Mouse (Mus musculus): Measurements from ENCODE around the gene Gm7137. TPM values are rescaled to one million over a fixed set of nuclear protein-coding genes. Genes with fewer than 3 reads are reported as not detected.
A peak's percentile ranks its signal among the peaks of the same experiment; 100 is the strongest.
"Not testable (repeated sequence)": the region's sequence is repeated elsewhere in the genome, so short reads cannot be mapped to it uniquely, and the experiment has no call there.

The Gm7137 gene
- polyA plus RNA-seq (2016; fragmentation: Nextera tagmentation; extraction: Ambion mirVana): not detected in 2 replicates

DNA sequence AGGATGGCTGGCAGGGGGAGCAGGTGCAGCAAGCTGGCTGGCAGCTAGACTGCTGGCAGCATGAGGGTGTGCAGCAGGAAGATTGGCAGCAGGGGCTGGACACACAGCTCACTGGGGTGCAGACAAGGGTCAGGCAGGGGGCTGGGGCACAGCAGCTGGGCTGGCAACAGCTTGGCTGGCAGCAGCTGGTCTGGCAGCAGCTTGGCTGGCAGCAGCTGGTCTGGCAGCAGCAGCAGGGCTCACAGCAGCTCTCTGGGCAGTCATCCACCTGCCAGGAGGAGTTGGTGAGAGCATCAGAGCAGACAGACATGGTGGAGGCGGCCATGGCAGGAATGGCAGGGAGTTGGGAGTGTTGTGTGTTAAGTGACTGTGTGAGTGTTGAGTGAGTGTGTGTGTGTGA is at the start of gene Gm7137:
Gm7137 (minus strand) TSS at position 325 of the 400 bp plus-strand sequence.
- not testable (repeated sequence) for H3K4me3 ChIP-seq; H3K36me3 ChIP-seq (replicated peaks); H3K27me3 ChIP-seq (ENCODE audit: poor library complexity, severe bottlenecking); DNase-seq (ENCODE audit: extremely low spot score, low spot score); H3K9me3 ChIP-seq; H3K4me1 ChIP-seq; H3K27ac ChIP-seq
- 71% methylated on average over 1 of the region's 1 CpGs for WGBS

DNA sequence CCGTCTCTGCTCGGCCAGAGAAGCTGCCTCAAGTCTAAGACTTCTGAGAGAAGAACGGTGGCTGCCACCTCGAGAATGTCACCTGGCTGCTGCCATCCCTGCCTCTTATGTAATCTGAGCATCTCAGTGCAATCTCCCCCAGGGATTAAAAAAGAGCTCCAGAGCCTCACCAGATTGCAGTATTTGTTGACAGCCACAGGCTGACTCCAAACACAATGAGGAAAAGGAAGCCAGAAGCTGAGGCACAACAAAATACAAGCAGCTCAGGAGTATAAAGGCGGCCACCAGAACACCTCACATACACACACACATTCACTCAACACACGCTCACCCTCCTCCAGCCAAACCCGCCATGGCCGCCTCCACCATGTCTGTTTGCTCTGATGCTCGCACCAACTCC is 47.6 kb upstream of the Gm7137 start, which contains the start of gene Krtap10-10:
Krtap10-10 (plus strand) TSS at position 301 of the 400 bp plus-strand sequence.
- Histone ChIP-seq H3K4me1 (no peaks in the 10 kb centered on the region), H3K36me3 (replicated peaks) (no peaks in the 10 kb centered on the region), H3K4me3 (no peak within 1 kb of the TSS), H3K9me3 (no peaks in the 10 kb centered on the region), H3K27me3 (ENCODE audit: poor library complexity, severe bottlenecking) (no peaks in the 10 kb centered on the region), H3K27ac (no peak within 1 kb of the TSS)
- WGBS: 72% methylated on average over 9 of the region's 9 CpGs
- no peak for DNase-seq (ENCODE audit: extremely low spot score, low spot score)

DNA sequence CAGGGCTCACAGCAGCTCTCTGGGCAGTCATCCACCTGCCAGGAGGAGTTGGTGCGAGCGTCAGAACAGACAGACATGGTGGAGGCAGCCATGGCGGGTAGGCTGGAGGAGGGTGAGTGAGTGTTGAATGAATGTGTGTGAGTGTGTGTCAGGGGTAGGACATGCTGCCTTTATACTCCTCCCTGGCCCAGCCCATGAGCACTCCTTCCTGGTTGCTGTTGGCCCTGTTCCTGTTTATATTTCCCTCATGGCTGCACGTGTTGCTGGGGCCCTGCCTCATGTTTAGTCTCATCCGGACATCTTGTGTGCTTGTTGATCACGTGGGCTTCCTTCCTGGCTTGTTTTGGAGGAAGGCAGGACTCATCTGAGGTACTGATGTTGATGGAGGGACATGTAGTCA is 39.0 kb upstream of the Gm7137 start, which contains the start of gene Krtap10-4:
Krtap10-4 (minus strand) TSS at position 145 of the 400 bp plus-strand sequence.
- H3K4me1 ChIP-seq: no peaks in the 10 kb centered on the region
- no peak within 1 kb of the TSS for H3K27ac ChIP-seq
- WGBS: 76% methylated on average over 6 of the region's 6 CpGs
- H3K36me3 ChIP-seq (replicated peaks): no peaks in the 10 kb centered on the region
- H3K9me3 ChIP-seq: peaks cover 8% of the 10 kb centered on the region; the same call in 1 of the 2 replicates
- DNase-seq (ENCODE audit: extremely low spot score, low spot score): no peak
- no peaks in the 10 kb centered on the region for H3K27me3 ChIP-seq (ENCODE audit: poor library complexity, severe bottlenecking)
- H3K4me3 ChIP-seq: no peak within 1 kb of the TSS

- Histone ChIP-seq H3K4me3 (no peak overlapping the region), H3K36me3 (replicated peaks) (no peaks in the 10 kb centered on the region), H3K9me3 (peaks cover 8% of the 10 kb centered on the region; the same call in 1 of the 2 replicates), H3K4me1 (peaks cover 11% of the 10 kb centered on the region), H3K27ac (0 out of 2 replicates have a peak overlapping the region, but pooled peaks have one; percentile 25), H3K27me3 (ENCODE audit: poor library complexity, severe bottlenecking) (no peaks in the 10 kb centered on the region)
- no peak for DNase-seq (ENCODE audit: extremely low spot score, low spot score)
- 23% methylated on average over 4 of the region's 4 CpGs for WGBS
Measured at GRCm38 (mm10) chr10:77819203-77819602, 31.2 kb upstream of the Gm7137 start.

- H3K36me3 ChIP-seq (replicated peaks): no peaks in the 10 kb centered on the region
- peak overlapping the region; percentile 25; the same call in 1 of the 2 replicates for H3K27ac ChIP-seq
- 92% methylated on average over 4 of the region's 4 CpGs for WGBS
- H3K9me3 ChIP-seq: peaks cover 1% of the 10 kb centered on the region; the same call in 1 of the 2 replicates
- no peak overlapping the region for H3K4me3 ChIP-seq
- peaks cover 11% of the 10 kb centered on the region for H3K4me1 ChIP-seq
- H3K27me3 ChIP-seq (ENCODE audit: poor library complexity, severe bottlenecking): no peaks in the 10 kb centered on the region
- DNase-seq (ENCODE audit: extremely low spot score, low spot score): no peak
Measured at GRCm38 (mm10) chr10:77818523-77818922, 30.5 kb upstream of the Gm7137 start.

DNA sequence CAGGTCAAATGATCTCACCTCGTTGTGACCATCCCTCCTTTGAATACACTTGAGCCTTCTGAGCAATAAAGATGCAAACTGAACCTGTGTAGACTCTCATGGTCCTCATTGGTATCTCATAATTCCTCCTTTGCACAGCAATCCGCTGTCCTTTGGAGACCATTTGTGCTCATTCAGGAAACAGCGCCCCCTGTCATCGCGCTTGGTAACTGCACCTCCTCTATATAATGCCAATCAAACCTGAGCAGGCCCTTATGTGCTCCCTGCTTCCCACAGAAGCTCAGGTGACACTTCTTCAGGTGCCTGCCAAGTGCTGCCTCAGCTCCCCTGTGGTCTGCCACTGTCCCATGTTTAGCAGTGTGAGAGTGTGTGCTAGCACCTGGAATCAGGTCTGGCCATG is 27.5 kb upstream of the Gm7137 start:
- no peaks in the 10 kb centered on the region for H3K9me3 ChIP-seq
- H3K4me3 ChIP-seq: no peak overlapping the region
- H3K27ac ChIP-seq: no peak overlapping the region
- no peaks in the 10 kb centered on the region for H3K36me3 ChIP-seq (replicated peaks)
- peaks cover 11% of the 10 kb centered on the region for H3K4me1 ChIP-seq
- DNase-seq (ENCODE audit: extremely low spot score, low spot score): peak; percentile 36
- H3K27me3 ChIP-seq (ENCODE audit: poor library complexity, severe bottlenecking): no peaks in the 10 kb centered on the region
- WGBS: 24% methylated on average over 5 of the region's 5 CpGs

- no peak for DNase-seq (ENCODE audit: extremely low spot score, low spot score)
- Histone ChIP-seq H3K27me3 (ENCODE audit: poor library complexity, severe bottlenecking) (no peaks in the 10 kb centered on the region), H3K9me3 (peaks cover 6% of the 10 kb centered on the region; the same call in 1 of the 2 replicates), H3K4me3 (no peak within 1 kb of the TSS), H3K27ac (0 out of 2 replicates have a peak within 1 kb of the TSS, but pooled peaks have one; percentile 3), H3K36me3 (replicated peaks) (no peaks in the 10 kb centered on the region), H3K4me1 (peaks cover 11% of the 10 kb centered on the region)
- WGBS: 61% methylated on average over 4 of the region's 4 CpGs
Measured at GRCm38 (mm10) chr10:77814382-77814781, 26.4 kb upstream of the Gm7137 start, which contains the start of gene Gm2696. TSS of gene Gm2696 (plus strand) at chr10:77814682.

- no peak for DNase-seq (ENCODE audit: extremely low spot score, low spot score)
- H3K27me3 ChIP-seq (ENCODE audit: poor library complexity, severe bottlenecking): no peaks in the 10 kb centered on the region
- H3K4me1 ChIP-seq: peaks cover 4% of the 10 kb centered on the region; the same call in 1 of the 2 replicates
- no peak within 1 kb of the TSS for H3K4me3 ChIP-seq
- peaks cover 15% of the 10 kb centered on the region for H3K9me3 ChIP-seq
- no peak within 1 kb of the TSS for H3K27ac ChIP-seq
- no peaks in the 10 kb centered on the region for H3K36me3 ChIP-seq (replicated peaks)
- 77% methylated on average over 5 of the region's 5 CpGs for WGBS
Measured at GRCm38 (mm10) chr10:77811743-77812142, 23.7 kb upstream of the Gm7137 start, which contains the start of gene Gm9507. TSS of gene Gm9507 (minus strand) at chr10:77811843.

DNA sequence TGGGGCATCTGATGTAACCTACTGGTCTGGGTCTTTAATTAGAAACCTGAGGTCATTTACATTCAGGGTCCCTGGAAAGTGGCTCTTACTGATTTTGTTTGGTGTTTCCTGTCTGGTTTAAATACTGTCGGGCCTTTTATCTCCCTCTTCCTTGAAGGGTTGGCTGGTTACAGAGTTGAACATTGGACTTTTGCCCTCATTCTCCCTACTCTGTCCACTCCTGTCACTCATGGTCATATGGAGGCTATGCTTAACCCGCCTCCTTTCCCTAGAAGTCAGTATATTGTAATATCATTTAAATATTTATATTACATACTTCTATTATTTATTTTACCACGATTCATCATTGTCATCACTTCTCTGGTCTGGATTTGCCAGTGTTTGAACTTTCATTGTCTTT is 16.1 kb upstream of the Gm7137 start:
- Histone ChIP-seq H3K27ac (no peak overlapping the region), H3K27me3 (ENCODE audit: poor library complexity, severe bottlenecking) (no peaks in the 10 kb centered on the region), H3K4me3 (no peak overlapping the region), H3K9me3 (peaks cover 8% of the 10 kb centered on the region), H3K36me3 (replicated peaks) (no peaks in the 10 kb centered on the region), H3K4me1 (peaks cover 3% of the 10 kb centered on the region)
- no peak for DNase-seq (ENCODE audit: extremely low spot score, low spot score)
- 88% methylated on average over 3 of the region's 3 CpGs for WGBS

DNA sequence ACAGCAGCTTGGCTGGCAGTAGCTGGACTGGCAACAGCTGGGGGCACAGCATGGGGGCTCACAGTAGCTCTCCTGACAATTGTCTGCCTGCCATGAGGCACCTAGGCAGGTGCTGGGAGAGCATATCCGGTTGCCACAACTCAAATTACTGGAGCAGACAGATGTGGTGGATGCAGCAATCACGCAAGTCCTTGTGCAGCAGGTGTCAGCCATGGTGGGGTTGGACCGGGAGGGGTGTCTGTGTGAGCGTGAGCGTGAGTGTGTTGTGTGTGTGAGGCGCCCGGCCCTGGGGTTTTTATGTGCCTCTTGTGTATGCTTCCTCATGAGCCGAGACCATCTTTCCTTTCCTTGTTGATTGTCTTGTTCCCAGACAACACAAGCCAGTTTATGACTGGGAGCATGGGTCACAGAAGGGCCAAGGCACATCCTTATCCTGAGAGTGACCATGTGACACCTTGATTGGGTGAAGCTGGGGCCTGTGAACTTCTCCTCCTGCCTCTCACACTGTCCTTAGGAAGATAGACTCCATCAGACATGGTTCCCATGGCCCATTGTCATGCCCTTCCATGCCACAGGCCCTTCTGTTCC is 11.0 kb upstream of the Gm7137 start, which contains the start of gene Gm19668:
Gm19668 (minus strand) TSS at position 213 of the 588 bp plus-strand sequence.
- H3K4me1 ChIP-seq: peaks cover 26% of the 10 kb centered on the region
- H3K27ac ChIP-seq: peak within 1 kb of the TSS; percentile 68
- H3K36me3 ChIP-seq (replicated peaks): no peaks in the 10 kb centered on the region
- no peaks in the 10 kb centered on the region for H3K9me3 ChIP-seq
- H3K4me3 ChIP-seq: no peak within 1 kb of the TSS
- no peaks in the 10 kb centered on the region for H3K27me3 ChIP-seq (ENCODE audit: poor library complexity, severe bottlenecking)
- DNase-seq (ENCODE audit: extremely low spot score, low spot score): no peak
- 56% methylated on average over 8 of the region's 8 CpGs for WGBS

- Histone ChIP-seq H3K27ac (peak overlapping the region; percentile 68), H3K4me1 (peaks cover 32% of the 10 kb centered on the region)
- 46% methylated on average over 3 of the region's 3 CpGs for WGBS
- DNase-seq (ENCODE audit: extremely low spot score, low spot score); H3K4me3 ChIP-seq; H3K36me3 ChIP-seq (replicated peaks); H3K9me3 ChIP-seq; H3K27me3 ChIP-seq (ENCODE audit: poor library complexity, severe bottlenecking): not testable (repeated sequence)
Measured at GRCm38 (mm10) chr10:77798164-77798920, 10.3 kb upstream of the Gm7137 start.

DNA sequence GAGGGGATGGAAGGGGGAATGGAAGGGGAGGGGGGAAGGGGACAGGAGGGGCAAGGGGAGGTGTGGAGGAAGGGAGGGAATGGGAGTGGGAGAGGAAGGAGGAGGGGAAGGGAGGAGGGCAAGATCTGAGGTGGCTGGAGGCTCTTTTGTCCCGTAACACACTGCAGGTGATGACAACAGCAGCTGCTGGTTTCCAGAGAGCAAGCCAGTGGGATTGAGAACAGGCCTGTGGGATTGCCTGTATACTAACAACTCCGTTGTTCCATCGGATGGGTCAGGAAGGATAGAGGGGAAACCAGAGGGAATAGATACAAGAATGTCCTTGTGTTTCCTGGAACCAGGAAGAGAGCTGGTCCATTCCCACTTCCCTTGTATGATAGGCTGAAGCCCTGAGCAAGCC is 9.7 kb upstream of the Gm7137 start:
- Histone ChIP-seq H3K27ac (peak overlapping the region; percentile 68), H3K9me3 (no peaks in the 10 kb centered on the region), H3K27me3 (ENCODE audit: poor library complexity, severe bottlenecking) (no peaks in the 10 kb centered on the region), H3K4me1 (peaks cover 35% of the 10 kb centered on the region), H3K4me3 (no peak overlapping the region), H3K36me3 (replicated peaks) (no peaks in the 10 kb centered on the region)
- WGBS: 21% methylated on average over 3 of the region's 3 CpGs
- DNase-seq (ENCODE audit: extremely low spot score, low spot score): no peak

GRCm38 (mm10) chr10:77794976-77795375 is 7.0 kb upstream of the Gm7137 start, which contains the start of gene Gm9639:
TSS of gene Gm9639 (minus strand) at chr10:77795076.
- Histone ChIP-seq H3K27me3 (ENCODE audit: poor library complexity, severe bottlenecking) (no peaks in the 10 kb centered on the region), H3K36me3 (replicated peaks) (no peaks in the 10 kb centered on the region), H3K4me1 (peaks cover 35% of the 10 kb centered on the region), H3K4me3 (no peak within 1 kb of the TSS), H3K27ac (peak within 1 kb of the TSS; percentile 53; the same call in 1 of the 2 replicates), H3K9me3 (no peaks in the 10 kb centered on the region)
- no peak for DNase-seq (ENCODE audit: extremely low spot score, low spot score)
- 50% methylated on average over 2 of the region's 2 CpGs for WGBS
